Mouse (Mus musculus) myocyte (in vitro differentiated cells): ENCODE measurements around the gene Utp3. TPM values are rescaled to one million over a fixed set of nuclear protein-coding genes. Genes with fewer than 3 reads are reported as not detected.

Experiments used
- H3K27me3 ChIP-seq: one replicate; pipeline ENCODE4 v1.6.1; 2011; ENCODE audit not compliant: control insufficient read depth, insufficient read depth, insufficient read length
- H3K36me3 ChIP-seq: one replicate; pipeline ENCODE4 v1.6.1; 2011; ENCODE audit not compliant: control insufficient read depth, insufficient read depth
- H3K4me2 ChIP-seq: one replicate; pipeline ENCODE4 v1.6.1; 2011; ENCODE audit warnings: low read depth, control low read depth
- H3K4me3 ChIP-seq: one replicate; pipeline ENCODE4 v1.5.1; 2011; ENCODE audit warnings: mild to moderate bottlenecking, control low read depth, moderate library complexity
- H3K79me2 ChIP-seq: one replicate; pipeline ENCODE4 v1.6.1; 2011; ENCODE audit not compliant: control insufficient read depth, insufficient read depth
- H3ac ChIP-seq: one replicate; pipeline ENCODE4 v1.6.1; 2011; ENCODE audit not compliant: control insufficient read depth, insufficient read length
- CEBPB ChIP-seq: IDR thresholded peaks from 2 replicates; pipeline ENCODE4 v1.6.1; 2011; ENCODE audit warnings: mild to moderate bottlenecking, moderate library complexity; ENCODE audit not compliant: poor library complexity, insufficient read depth, severe bottlenecking
- E2F4 ChIP-seq: IDR thresholded peaks from one replicate; pipeline ENCODE4 v1.6.1; 2011; ENCODE audit warnings: mild to moderate bottlenecking, control low read depth, moderate library complexity; ENCODE audit not compliant: insufficient read depth
- MAX ChIP-seq: IDR thresholded peaks from one replicate; pipeline ENCODE4 v1.6.1; 2011; ENCODE audit warnings: low read depth, mild to moderate bottlenecking, control low read depth
- MYOD1 ChIP-seq, 3 experiments: IDR thresholded peaks; one replicate each; pipeline ENCODE4 v1.6.1; 2011; ENCODE audit warnings: control low read depth in 2 of 3, low read depth in 2 of 3, mild to moderate bottlenecking in 2 of 3, moderate library complexity in 1 of 3; ENCODE audit not compliant: insufficient read length in 2 of 3, control insufficient read depth in 1 of 3
- MYOG ChIP-seq, 3 experiments: IDR thresholded peaks; one replicate each; pipeline ENCODE4 v1.6.1; 2011; ENCODE audit warnings: control low read depth in 2 of 3, low read depth in 2 of 3, mild to moderate bottlenecking in 2 of 3; ENCODE audit not compliant: insufficient read length in 2 of 3, control insufficient read depth in 1 of 3, insufficient read depth in 1 of 3
- POLR2A ChIP-seq: IDR thresholded peaks from one replicate; pipeline ENCODE4 v1.6.1; 2011; ENCODE audit warnings: low read depth, mild to moderate bottlenecking, control low read depth, moderate library complexity; ENCODE audit not compliant: insufficient read length
- POLR2AphosphoS2 ChIP-seq: IDR thresholded peaks from one replicate; pipeline ENCODE4 v1.6.1; 2011; ENCODE audit warnings: low read depth, control low read depth; ENCODE audit not compliant: insufficient read length
- REST ChIP-seq: IDR thresholded peaks from one replicate; pipeline ENCODE4 v1.6.1; 2011; ENCODE audit warnings: mild to moderate bottlenecking, control low read depth, moderate library complexity; ENCODE audit not compliant: insufficient read depth, insufficient read length
- SRF ChIP-seq: IDR thresholded peaks from one replicate; pipeline ENCODE4 v1.6.1; 2011; ENCODE audit warnings: low read depth; ENCODE audit not compliant: control insufficient read depth, insufficient read length
- TCF12 ChIP-seq: IDR thresholded peaks from one replicate; pipeline ENCODE4 v1.6.1; 2011; ENCODE audit warnings: mild to moderate bottlenecking, control low read depth; ENCODE audit not compliant: poor library complexity, insufficient read depth, severe bottlenecking
- TCF3 ChIP-seq: IDR thresholded peaks from one replicate; pipeline ENCODE4 v1.6.1; 2011; ENCODE audit warnings: low read depth, control low read depth; ENCODE audit not compliant: insufficient read length
- USF1 ChIP-seq: IDR thresholded peaks from one replicate; pipeline ENCODE4 v1.6.1; 2011; ENCODE audit warnings: low read depth, mild to moderate bottlenecking, control low read depth, moderate library complexity
- polyA plus RNA-seq: library from polyadenylated mRNA; unstranded; fragments of >200 nt; fragmentation: generic; extraction: Trizol; gene quantifications from one replicate; pipeline ENCODE4 v1.2.1, GENCODE M21; 2012; ENCODE audit warnings: missing spikeins

Gene Utp3
- 34.5 TPM for polyA plus RNA-seq

DNA sequence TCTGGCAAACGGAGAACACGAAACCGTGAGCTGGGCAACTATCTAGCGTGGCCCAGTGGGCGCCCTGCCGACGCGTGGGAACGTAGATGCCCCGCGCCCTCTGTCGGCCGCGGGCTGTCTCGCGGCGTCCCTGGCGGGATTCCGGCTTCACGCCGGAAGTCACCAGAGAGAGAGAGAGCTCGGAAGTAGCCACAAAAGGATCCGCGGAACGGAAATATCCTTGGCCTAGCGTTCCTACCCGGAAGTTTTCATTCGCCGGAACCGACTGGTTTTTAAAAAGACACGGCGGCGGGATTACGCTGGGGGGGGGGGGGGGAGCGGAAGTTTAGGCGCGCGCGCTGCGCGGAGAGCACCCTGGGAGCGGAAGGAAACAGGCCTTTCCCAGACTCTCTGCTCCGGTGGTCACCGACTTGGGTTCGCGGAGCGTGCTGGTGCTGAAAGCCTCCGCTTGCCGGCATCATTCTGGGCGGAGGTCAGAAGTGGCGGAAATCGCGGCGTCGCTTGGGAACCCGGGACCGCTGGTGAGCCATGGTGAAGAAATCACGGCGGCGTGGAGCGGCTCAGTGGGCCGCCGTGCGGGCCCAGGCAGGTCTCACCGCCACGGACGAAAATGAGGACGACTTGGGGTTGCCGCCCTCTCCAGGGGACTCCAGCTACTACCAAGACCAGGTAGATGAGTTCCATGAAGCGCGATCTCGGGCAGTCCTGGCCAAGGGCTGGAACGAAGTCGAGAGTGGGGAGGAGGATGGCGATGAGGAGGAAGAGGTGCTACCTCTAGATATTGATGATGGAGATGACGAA, at the start of gene Utp3:
Gene Utp3 (plus strand): TSS at position 377 of the 801 bp plus-strand sequence.
- Histone ChIP-seq H3K79me2 (peaks cover 31% of the 10 kb centered on the region), H3K27me3 (no peaks in the 10 kb centered on the region), H3K36me3 (no peaks in the 10 kb centered on the region), H3K4me2 (peak within 1 kb of the TSS; percentile 83), H3ac (peak within 1 kb of the TSS; percentile 53), H3K4me3 (peak within 1 kb of the TSS; percentile 96)
- TF ChIP-seq USF1 = no peak
- no peak for TF ChIP-seq MYOD1 (IDR thresholded peaks at IDR 0.05; ENCODE audit: control insufficient read depth in 1 of 3, insufficient read length in 2 of 3, low read depth in 2 of 3)
- TF ChIP-seq MYOG (IDR thresholded peaks at IDR 0.05; ENCODE audit: control insufficient read depth in 1 of 3, insufficient read depth in 1 of 3, insufficient read length in 2 of 3, low read depth in 2 of 3) = no peak
- peak; percentile 85 for TF ChIP-seq POLR2AphosphoS2
- TF ChIP-seq REST = no peak
- peak; percentile 93 for TF ChIP-seq SRF
- TF ChIP-seq TCF12 = no peak
- TF ChIP-seq TCF3 = no peak
- TF ChIP-seq E2F4 = peak; percentile 94
- TF ChIP-seq POLR2A = peak; percentile 86
- TF ChIP-seq CEBPB = no peak
- TF ChIP-seq MAX = no peak

DNA sequence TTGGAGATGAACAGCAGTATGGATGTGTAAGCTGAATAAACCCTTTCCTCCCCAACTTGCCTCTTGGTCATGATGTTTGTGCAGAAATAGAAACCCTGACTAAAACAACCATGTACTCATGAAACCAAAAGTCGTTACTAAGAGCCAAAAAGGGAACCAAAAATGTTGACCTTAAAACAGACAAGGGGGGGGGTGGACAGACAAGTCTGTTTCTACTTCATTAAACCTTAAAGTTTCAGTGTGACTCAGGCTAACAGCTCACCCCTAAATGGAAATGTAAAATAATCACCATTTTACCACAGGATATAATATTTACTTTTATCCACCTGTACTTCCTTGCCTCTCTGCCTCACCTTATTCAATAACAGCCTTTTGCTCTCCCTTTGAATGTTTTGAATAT, 45.7 kb upstream of the Utp3 start:
- H3K79me2 ChIP-seq = no peaks in the 10 kb centered on the region
- no peaks in the 10 kb centered on the region for H3K27me3 ChIP-seq
- H3ac ChIP-seq = no peak overlapping the region
- no peak for TF ChIP-seq MYOD1 (IDR thresholded peaks at IDR 0.05; ENCODE audit: control insufficient read depth in 1 of 3, insufficient read length in 2 of 3, low read depth in 2 of 3)
- TF ChIP-seq USF1 = no peak
- TF ChIP-seq E2F4 = no peak
- no peak for TF ChIP-seq MYOG (IDR thresholded peaks at IDR 0.05; ENCODE audit: control insufficient read depth in 1 of 3, insufficient read depth in 1 of 3, insufficient read length in 2 of 3, low read depth in 2 of 3)
- no peak for TF ChIP-seq SRF
- TF ChIP-seq REST = no peak
- TF ChIP-seq POLR2AphosphoS2 = no peak
- no peak for TF ChIP-seq MAX
- TF ChIP-seq TCF3 = no peak
- no peak for TF ChIP-seq CEBPB
- TF ChIP-seq TCF12 = no peak
- H3K36me3 ChIP-seq = no peaks in the 10 kb centered on the region
- no peak overlapping the region for H3K4me2 ChIP-seq
- no peak overlapping the region for H3K4me3 ChIP-seq

DNA sequence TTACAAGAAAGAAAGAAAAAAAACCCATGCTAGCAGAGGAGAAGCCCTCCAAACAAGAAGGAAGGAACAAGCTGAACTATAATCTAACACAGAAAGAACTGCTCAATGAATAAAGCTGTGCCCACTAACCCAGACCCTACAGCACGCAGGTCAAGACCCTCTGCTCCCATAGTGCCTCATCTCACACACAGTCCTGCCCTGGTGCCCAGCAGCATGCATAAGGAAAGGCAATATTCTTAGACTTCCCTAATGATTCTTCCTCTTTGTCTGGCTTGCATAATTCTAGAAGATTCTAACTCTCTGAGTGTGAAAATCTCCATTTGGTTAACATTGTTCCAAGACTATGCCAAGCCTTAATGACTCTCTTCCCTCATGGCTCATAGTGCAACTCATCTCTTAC, 45.3 kb upstream of the Utp3 start:
- Histone ChIP-seq H3K36me3 (no peaks in the 10 kb centered on the region), H3K27me3 (no peaks in the 10 kb centered on the region), H3K4me2 (no peak overlapping the region), H3K4me3 (no peak overlapping the region), H3ac (no peak overlapping the region), H3K79me2 (no peaks in the 10 kb centered on the region)
- no peak for TF ChIP-seq MAX

DNA sequence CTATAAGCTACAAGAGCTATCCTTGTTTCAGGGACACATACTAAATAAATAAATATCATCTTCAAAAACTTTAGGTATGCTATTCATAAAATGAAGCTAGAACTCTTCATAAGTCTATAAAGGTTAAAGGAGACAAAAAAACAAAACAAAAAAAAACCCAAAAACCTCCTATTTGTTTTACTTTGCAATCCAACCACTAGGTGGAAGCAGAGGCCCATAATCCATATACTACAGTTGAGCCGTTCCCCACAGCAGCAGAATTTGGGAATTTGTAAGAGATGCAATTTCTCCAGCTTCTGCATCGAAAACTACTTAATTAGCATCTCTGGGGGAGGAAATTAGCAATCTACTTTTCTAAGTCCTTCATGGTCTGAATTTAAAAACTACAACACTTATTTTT, 35.0 kb upstream of the Utp3 start:
- Histone ChIP-seq H3K79me2 (no peaks in the 10 kb centered on the region), H3K4me2 (no peak overlapping the region), H3K4me3 (no peak overlapping the region), H3K36me3 (no peaks in the 10 kb centered on the region), H3ac (no peak overlapping the region), H3K27me3 (peaks cover 9% of the 10 kb centered on the region)
- no peak for TF ChIP-seq E2F4
- no peak for TF ChIP-seq POLR2AphosphoS2
- no peak for TF ChIP-seq POLR2A
- no peak for TF ChIP-seq TCF12
- TF ChIP-seq REST = no peak
- no peak for TF ChIP-seq SRF
- no peak for TF ChIP-seq MAX
- TF ChIP-seq USF1 = no peak
- no peak for TF ChIP-seq CEBPB
- no peak for TF ChIP-seq MYOG (IDR thresholded peaks at IDR 0.05; ENCODE audit: control insufficient read depth in 1 of 3, insufficient read depth in 1 of 3, insufficient read length in 2 of 3, low read depth in 2 of 3)
- TF ChIP-seq MYOD1 (IDR thresholded peaks at IDR 0.05; ENCODE audit: control insufficient read depth in 1 of 3, insufficient read length in 2 of 3, low read depth in 2 of 3) = no peak
- TF ChIP-seq TCF3 = no peak

DNA sequence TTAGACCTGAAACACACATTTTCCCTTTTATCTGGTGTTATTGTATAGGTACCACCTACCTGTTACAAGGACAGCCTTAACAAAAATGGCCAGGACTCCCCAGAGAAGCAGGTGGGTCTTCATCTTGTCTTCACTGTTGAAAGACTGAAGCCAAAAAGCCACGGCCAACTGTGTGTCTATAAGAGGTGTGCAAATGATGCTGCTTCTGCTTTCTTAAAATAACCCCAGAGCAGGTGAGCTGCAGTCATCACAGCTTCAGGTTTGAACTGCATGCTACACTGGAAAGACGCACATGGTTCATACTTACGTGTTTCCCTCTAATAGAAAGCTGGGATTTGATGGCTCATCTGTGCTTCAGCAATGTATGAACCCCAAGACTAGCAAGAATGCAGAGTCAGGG, 26.6 kb upstream of the Utp3 start, which contains the start of gene Jchain:
Gene Jchain (minus strand): TSS at position 235 of the 400 bp plus-strand sequence.
- H3K27me3 ChIP-seq = no peaks in the 10 kb centered on the region
- H3K79me2 ChIP-seq = no peaks in the 10 kb centered on the region
- no peaks in the 10 kb centered on the region for H3K36me3 ChIP-seq
- TF ChIP-seq TCF12 = no peak
- no peak within 1 kb of the TSS for H3K4me3 ChIP-seq
- no peak within 1 kb of the TSS for H3K4me2 ChIP-seq
- no peak within 1 kb of the TSS for H3ac ChIP-seq
